Mouse (Mus musculus) heart, postnatal 0 days (tissue): ENCODE data around the gene Hinfp.

ENCODE experiments used
- CTCF ChIP-seq: IDR thresholded peaks from 2 replicates; pipeline ENCODE4 v1.5.1; 2016; ENCODE audit warnings: antibody characterized with exemption, control low read depth, low read depth
- EP300 ChIP-seq: IDR thresholded peaks from 2 replicates; pipeline ENCODE4 v1.6.1; 2016; ENCODE audit warnings: antibody characterized with exemption, low read depth

DNA sequence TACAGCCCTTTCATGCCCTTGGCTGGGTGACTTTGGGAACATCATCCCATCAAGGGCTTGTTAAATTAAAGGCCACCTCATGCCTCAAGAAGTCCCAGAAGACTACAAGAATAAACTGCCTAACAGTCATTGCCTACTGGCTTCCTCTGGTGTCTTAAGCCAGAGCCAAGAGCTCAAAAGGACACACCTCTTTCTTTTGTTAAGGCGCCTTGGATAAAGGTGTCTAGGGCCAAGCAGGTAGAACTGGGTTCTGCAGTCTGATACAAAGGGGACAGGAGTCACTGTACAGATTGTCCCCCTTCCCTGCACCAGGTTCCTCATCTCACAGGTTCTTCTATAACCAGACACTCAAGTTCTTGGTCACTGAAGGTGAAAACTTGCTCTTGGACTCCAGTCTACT is 37.1 kb upstream of the Hinfp start:
- TF ChIP-seq CTCF (no peak), EP300 (no peak)
